Mouse (Mus musculus): ENCODE results near the gene Erg.

Gene Erg

GRCm38 (mm10) chr16:95348555-95348954 lies 237.8 kb downstream of the Erg start:
- DNase-seq (ENCODE audit: low spot score), result no peak

- no peak for DNase-seq (ENCODE audit: low spot score)
Observed at GRCm38 (mm10) chr16:95347202-95347601, 239.2 kb downstream of the Erg start.

- DNase-seq (ENCODE audit: low spot score), result peak; percentile 78
Observed at GRCm38 (mm10) chr16:95345882-95346281, 240.5 kb downstream of the Erg start.

- no peak for DNase-seq (ENCODE audit: low spot score)
Observed at GRCm38 (mm10) chr16:95344961-95345360, 241.4 kb downstream of the Erg start.

- DNase-seq (ENCODE audit: low spot score), result no peak
Observed at GRCm38 (mm10) chr16:95342030-95342429, 244.4 kb downstream of the Erg start.

GRCm38 (mm10) chr16:95340885-95341791 lies 245.3 kb downstream of the Erg start:
- DNase-seq (ENCODE audit: low spot score), result peak; percentile 83

- DNase-seq (ENCODE audit: low spot score), result no peak
Observed at GRCm38 (mm10) chr16:95332159-95332558, 254.2 kb downstream of the Erg start.

GRCm38 (mm10) chr16:95321945-95322625 lies 264.3 kb downstream of the Erg start:
- no peak for DNase-seq (ENCODE audit: low spot score)
